Mouse (Mus musculus): ENCODE data around the gene Nkapd1.

DNA sequence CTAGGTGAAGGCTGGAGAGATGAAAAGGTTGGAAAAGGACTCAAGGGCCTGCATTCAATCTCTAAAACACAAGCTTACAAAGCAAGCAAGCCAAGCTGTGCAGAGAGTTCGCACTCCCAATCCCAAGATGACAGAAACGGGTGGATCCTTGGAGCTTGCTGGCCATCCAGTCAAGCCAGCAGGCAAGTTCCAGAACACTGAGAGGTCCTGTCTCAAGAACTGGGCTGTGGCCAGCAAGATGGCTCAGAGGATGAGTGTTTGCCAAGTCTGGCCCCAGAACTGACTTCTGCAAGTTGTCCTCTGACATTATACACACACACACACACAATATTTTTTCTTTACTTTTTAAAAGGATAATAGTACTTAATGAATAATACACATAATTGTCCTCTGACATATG is 49.4 kb downstream of the Nkapd1 start:
- TF ChIP-seq CTCF (IDR thresholded peaks at IDR 0.05) (no peak), EP300 (IDR thresholded peaks at IDR 0.05) (no peak)

Data from lung, postnatal 0 days (tissue).